Mouse (Mus musculus): ENCODE measurements around the gene 4933406M09Rik.

DNA sequence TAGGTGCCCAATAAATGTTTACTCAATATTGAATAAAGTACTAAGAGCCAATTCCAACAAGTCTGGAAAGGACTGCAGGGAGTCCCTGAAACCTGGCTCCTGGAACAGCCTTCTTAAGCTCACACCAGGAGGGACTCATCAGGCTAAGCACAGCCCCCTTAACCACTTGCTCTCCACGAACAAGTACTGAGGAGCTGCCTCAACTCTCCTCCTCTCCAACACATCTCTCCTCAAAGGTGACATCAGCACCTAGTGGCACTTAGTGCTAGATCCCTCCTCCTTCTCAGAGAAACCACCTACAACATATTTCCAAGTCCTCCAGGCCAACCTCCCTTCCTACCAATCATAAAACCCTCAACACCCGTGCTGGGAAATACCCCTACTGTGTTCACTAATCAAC is 42.2 kb upstream of the 4933406M09Rik start:
- TF ChIP-seq CTCF (conservative IDR thresholded peaks at IDR 0.05 in 1 of 2, IDR thresholded peaks at IDR 0.05 in 1 of 2; ENCODE audit: low read depth in 2 of 2, low read length in 2 of 2) (no peak), ZNF384 (IDR thresholded peaks at IDR 0.05; ENCODE audit: low read depth, low read length) (no peak), POLR2A (IDR thresholded peaks at IDR 0.05; ENCODE audit: low read depth, low read length) (no peak), TBP (conservative IDR thresholded peaks at IDR 0.05; ENCODE audit: low read depth, low read length) (no peak), IRF4 (IDR thresholded peaks at IDR 0.05; ENCODE audit: low read depth, low read length) (no peak), USF2 (conservative IDR thresholded peaks at IDR 0.05; ENCODE audit: low read depth, low read length) (no peak), MAX (IDR thresholded peaks at IDR 0.05; ENCODE audit: low read length) (no peak), BHLHE40 (IDR thresholded peaks at IDR 0.05; ENCODE audit: low read depth, low read length) (no peak), MAFK (IDR thresholded peaks at IDR 0.05; ENCODE audit: insufficient replicate concordance, low read length) (no peak), ELF1 (IDR thresholded peaks at IDR 0.05; ENCODE audit: low read depth, low read length) (no peak), MAZ (IDR thresholded peaks at IDR 0.05; ENCODE audit: low read depth, low read length) (no peak), HCFC1 (IDR thresholded peaks at IDR 0.05; ENCODE audit: low read depth, low read length) (no peak), NRF1 (IDR thresholded peaks at IDR 0.05; ENCODE audit: low read depth, low read length) (no peak)
